Mouse (Mus musculus) liver, embryonic 12.5 days (tissue): ENCODE data around the gene Flrt3. TPM values are rescaled to one million over a fixed set of nuclear protein-coding genes. Genes with fewer than 3 reads are reported as not detected.

Source experiments
- ATAC-seq: fragments of 200-750 bp; cut with Nextera tagmentation; 2 replicates; pipeline ENCODE4 v1.8.0; 2017; ENCODE audit warnings: moderate number of reproducible peaks, mild to moderate bottlenecking, moderate library complexity
- H3K27ac ChIP-seq: fragments of 300-500 bp; sonication (generic); 2 replicates; pipeline ENCODE4 v1.5.1; 2016; ENCODE audit warnings: mild to moderate bottlenecking
- H3K27me3 ChIP-seq: fragments of 300-500 bp; sonication (generic); replicated peaks from 2 replicates; pipeline ENCODE4 v1.6.1; 2016; ENCODE audit warnings: mild to moderate bottlenecking, moderate library complexity
- H3K36me3 ChIP-seq: fragments of 300-500 bp; sonication (generic); 2 replicates; pipeline ENCODE4 v1.6.1; 2016; ENCODE audit warnings: mild to moderate bottlenecking, moderate library complexity
- H3K4me1 ChIP-seq: fragments of 300-500 bp; sonication (generic); 2 replicates; pipeline ENCODE4 v1.6.1; 2016
- H3K4me2 ChIP-seq: fragments of 300-500 bp; sonication (generic); 2 replicates; pipeline ENCODE4 v1.6.1; 2016; ENCODE audit warnings: mild to moderate bottlenecking, moderate library complexity
- H3K4me3 ChIP-seq: fragments of 300-500 bp; sonication (generic); 2 replicates; pipeline ENCODE4 v1.5.1; 2016; ENCODE audit warnings: mild to moderate bottlenecking, moderate library complexity
- H3K9ac ChIP-seq: fragments of 300-500 bp; sonication (generic); 2 replicates; pipeline ENCODE4 v1.6.1; 2016; ENCODE audit warnings: mild to moderate bottlenecking, moderate library complexity
- H3K9me3 ChIP-seq: fragments of 300-500 bp; sonication (generic); replicated peaks from 2 replicates; pipeline ENCODE4 v1.6.1; 2016; ENCODE audit warnings: mild to moderate bottlenecking, moderate library complexity
- WGBS: fragments of 180-500 bp; shearing (Covaris S2); methylation state at CpG from one replicate; pipeline ENCODE4 v1.1.7; 2016; ENCODE audit not compliant: insufficient replicate concordance; 5-methylcytosine and 5-hydroxymethylcytosine counted together
- polyA plus RNA-seq: library from polyadenylated mRNA; unstranded; fragments of >200 nt; fragmentation: Nextera tagmentation; extraction: Ambion mirVana; gene quantifications from 2 replicates; pipeline ENCODE4 v1.2.1, GENCODE M21; 2016

Flrt3 gene
- polyA plus RNA-seq, 1 experiment from 2014 or later: 3.4 TPM

GRCm38 (mm10) chr2:140615451-140615850 is 55.8 kb downstream of the Flrt3 start:
- Histone ChIP-seq H3K4me3 (no peak overlapping the region), H3K36me3 (no peaks in the 10 kb centered on the region), H3K9me3 (no peaks in the 10 kb centered on the region), H3K4me1 (no peaks in the 10 kb centered on the region), H3K4me2 (no peak overlapping the region), H3K27ac (no peak overlapping the region), H3K27me3 (no peaks in the 10 kb centered on the region), H3K9ac (no peak overlapping the region)
- 72% methylated on average over 2 of the region's 2 CpGs for WGBS
- no peak for ATAC-seq
